Mouse (Mus musculus) neural tube, embryonic 12.5 days (tissue): ENCODE data around the gene Ifitm5. TPM values are rescaled to one million over a fixed set of nuclear protein-coding genes. Genes with fewer than 3 reads are reported as not detected.
"Not testable (repeated sequence)": the region's sequence is repeated elsewhere in the genome, so short reads cannot be mapped to it uniquely, and the experiment has no call there.

ENCODE experiments used
- ATAC-seq: fragments of 200-750 bp; cut with Nextera tagmentation; 2 replicates; pipeline ENCODE4 v1.8.0; 2017; ENCODE audit warnings: low read depth, mild to moderate bottlenecking, moderate TSS enrichment, moderate library complexity; ENCODE audit not compliant: low FRiP score
- H3K27ac ChIP-seq: fragments of 300-500 bp; sonication (generic); 2 replicates; pipeline ENCODE4 v1.5.1; 2016
- H3K27me3 ChIP-seq: fragments of 300-500 bp; sonication (generic); replicated peaks from 2 replicates; pipeline ENCODE4 v1.6.1; 2016; ENCODE audit warnings: mild to moderate bottlenecking
- H3K36me3 ChIP-seq: fragments of 300-500 bp; sonication (generic); 2 replicates; pipeline ENCODE4 v1.6.1; 2016; ENCODE audit warnings: mild to moderate bottlenecking
- H3K4me1 ChIP-seq: fragments of 300-500 bp; sonication (generic); 2 replicates; pipeline ENCODE4 v1.6.1; 2016
- H3K4me2 ChIP-seq: fragments of 300-500 bp; sonication (generic); replicated peaks from 2 replicates; pipeline ENCODE4 v1.6.1; 2016; ENCODE audit warnings: mild to moderate bottlenecking
- H3K4me3 ChIP-seq: fragments of 300-500 bp; sonication (generic); 2 replicates; pipeline ENCODE4 v1.5.1; 2016
- H3K9ac ChIP-seq: fragments of 300-500 bp; sonication (generic); 2 replicates; pipeline ENCODE4 v1.6.1; 2016; ENCODE audit warnings: mild to moderate bottlenecking
- H3K9me3 ChIP-seq: fragments of 300-500 bp; sonication (generic); 2 replicates; pipeline ENCODE4 v1.6.1; 2016; ENCODE audit warnings: mild to moderate bottlenecking
- WGBS: fragments of 180-500 bp; shearing (Covaris S2); methylation state at CpG from one replicate; pipeline ENCODE4 v1.1.7; 2016; 5-methylcytosine and 5-hydroxymethylcytosine counted together
- polyA plus RNA-seq: library from polyadenylated mRNA; unstranded; fragments of >200 nt; fragmentation: Nextera tagmentation; extraction: Ambion mirVana; gene quantifications from 2 replicates; pipeline ENCODE4 v1.2.1, GENCODE M21; 2016

Gene Ifitm5
- polyA plus RNA-seq, result 1.2 and 1.6 TPM in 2 replicates

- H3K9me3 ChIP-seq, result no peaks in the 10 kb centered on the region
- peaks cover 20% of the 10 kb centered on the region for H3K4me1 ChIP-seq
- ATAC-seq, result no peak
- peak within 1 kb of the TSS; percentile 1; the same call in 1 of the 2 replicates for H3K4me2 ChIP-seq
- no peak within 1 kb of the TSS for H3K27ac ChIP-seq
- WGBS, result 50% methylated on average over 16 of the region's 16 CpGs
- no peak within 1 kb of the TSS for H3K4me3 ChIP-seq
- H3K36me3 ChIP-seq, result peaks cover 11% of the 10 kb centered on the region
- no peaks in the 10 kb centered on the region for H3K27me3 ChIP-seq
- no peak within 1 kb of the TSS for H3K9ac ChIP-seq
Measured at GRCm38 (mm10) chr7:140949824-140950530, at the start of gene Ifitm5. TSS of gene Ifitm5 (minus strand) at chr7:140950291.

GRCm38 (mm10) chr7:140998853-140999700 lies 49.0 kb upstream of the Ifitm5 start:
- Histone ChIP-seq H3K36me3 (no peaks in the 10 kb centered on the region), H3K27ac (no peak overlapping the region), H3K9ac (no peak overlapping the region), H3K4me1 (no peaks in the 10 kb centered on the region), H3K4me3 (no peak overlapping the region), H3K9me3 (no peaks in the 10 kb centered on the region), H3K4me2 (no peak overlapping the region), H3K27me3 (no peaks in the 10 kb centered on the region)
- 91% methylated on average over 11 of the region's 11 CpGs for WGBS
- ATAC-seq, result no peak

GRCm38 (mm10) chr7:140997817-140998216 lies 47.7 kb upstream of the Ifitm5 start:
- no peaks in the 10 kb centered on the region for H3K4me1 ChIP-seq
- H3K4me3 ChIP-seq, result no peak overlapping the region
- no peak overlapping the region for H3K4me2 ChIP-seq
- WGBS, result 68% methylated on average over 1 of the region's 1 CpGs
- no peak for ATAC-seq
- H3K9ac ChIP-seq, result no peak overlapping the region
- no peak overlapping the region for H3K27ac ChIP-seq
- no peaks in the 10 kb centered on the region for H3K36me3 ChIP-seq
- H3K27me3 ChIP-seq, result no peaks in the 10 kb centered on the region
- no peaks in the 10 kb centered on the region for H3K9me3 ChIP-seq

- H3K4me2 ChIP-seq, result no peak overlapping the region
- no peak for ATAC-seq
Measured at GRCm38 (mm10) chr7:140991117-140991689, 41.1 kb upstream of the Ifitm5 start.

GRCm38 (mm10) chr7:140990622-140991021 lies 40.5 kb upstream of the Ifitm5 start:
- no peaks in the 10 kb centered on the region for H3K4me1 ChIP-seq
- no peak overlapping the region for H3K27ac ChIP-seq
- WGBS, result 68% methylated on average over 5 of the region's 5 CpGs
- no peaks in the 10 kb centered on the region for H3K9me3 ChIP-seq
- no peak overlapping the region for H3K4me3 ChIP-seq
- H3K4me2 ChIP-seq, result no peak overlapping the region
- ATAC-seq, result no peak
- no peak overlapping the region for H3K9ac ChIP-seq
- H3K27me3 ChIP-seq, result no peaks in the 10 kb centered on the region
- H3K36me3 ChIP-seq, result no peaks in the 10 kb centered on the region

More at GRCm38 (mm10) chr7:140991117-140991689, 41.1 kb upstream of the Ifitm5 start:
- 87% methylated on average over 14 of the region's 14 CpGs for WGBS
- no peaks in the 10 kb centered on the region for H3K27me3 ChIP-seq
- no peaks in the 10 kb centered on the region for H3K36me3 ChIP-seq
- H3K4me3 ChIP-seq, result no peak overlapping the region
- no peak overlapping the region for H3K9ac ChIP-seq
- H3K4me1 ChIP-seq, result no peaks in the 10 kb centered on the region
- no peak overlapping the region for H3K27ac ChIP-seq
- no peaks in the 10 kb centered on the region for H3K9me3 ChIP-seq

GRCm38 (mm10) chr7:140990185-140990584 lies 40.1 kb upstream of the Ifitm5 start:
- no peak overlapping the region for H3K27ac ChIP-seq
- no peaks in the 10 kb centered on the region for H3K36me3 ChIP-seq
- no peaks in the 10 kb centered on the region for H3K4me1 ChIP-seq
- H3K9me3 ChIP-seq, result no peaks in the 10 kb centered on the region
- no peak overlapping the region for H3K4me2 ChIP-seq
- ATAC-seq, result no peak
- WGBS, result 74% methylated on average over 6 of the region's 6 CpGs
- H3K27me3 ChIP-seq, result no peaks in the 10 kb centered on the region
- no peak overlapping the region for H3K9ac ChIP-seq
- H3K4me3 ChIP-seq, result no peak overlapping the region

DNA sequence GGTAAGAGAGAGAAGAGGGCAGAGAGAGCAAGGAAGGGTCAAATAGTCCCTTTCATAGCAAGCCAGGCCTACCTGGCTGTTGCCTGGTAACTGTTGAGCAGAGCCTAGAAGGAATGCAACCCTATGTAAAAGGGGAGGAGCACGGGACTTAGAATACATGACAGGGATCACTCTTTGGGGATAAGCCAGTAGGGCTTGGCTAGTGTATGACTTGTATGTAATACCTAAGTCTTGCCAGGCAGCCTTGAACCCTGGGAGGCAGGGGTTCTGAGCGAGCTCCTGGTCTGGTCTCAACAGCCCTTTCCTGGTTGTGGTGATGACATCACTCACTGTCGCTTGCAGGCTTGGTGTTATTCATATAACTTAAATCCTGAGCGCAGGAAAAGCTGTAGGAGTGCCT lies 38.9 kb upstream of the Ifitm5 start:
- no peak for ATAC-seq
- no peaks in the 10 kb centered on the region for H3K27me3 ChIP-seq
- H3K27ac ChIP-seq, result no peak overlapping the region
- H3K9me3 ChIP-seq, result no peaks in the 10 kb centered on the region
- H3K36me3 ChIP-seq, result no peaks in the 10 kb centered on the region
- H3K9ac ChIP-seq, result no peak overlapping the region
- WGBS, result 77% methylated on average over 4 of the region's 4 CpGs
- H3K4me3 ChIP-seq, result no peak overlapping the region
- no peak overlapping the region for H3K4me2 ChIP-seq
- H3K4me1 ChIP-seq, result no peaks in the 10 kb centered on the region

GRCm38 (mm10) chr7:140987182-140988138 lies 37.4 kb upstream of the Ifitm5 start:
- Histone ChIP-seq H3K9me3 (no peaks in the 10 kb centered on the region), H3K4me2 (no peak overlapping the region), H3K27me3 (no peaks in the 10 kb centered on the region), H3K36me3 (no peaks in the 10 kb centered on the region), H3K9ac (no peak overlapping the region), H3K4me1 (no peaks in the 10 kb centered on the region), H3K27ac (no peak overlapping the region), H3K4me3 (no peak overlapping the region)
- no peak for ATAC-seq
- 88% methylated on average over 17 of the region's 17 CpGs for WGBS

- 92% methylated on average over 7 of the region's 7 CpGs for WGBS
Measured at GRCm38 (mm10) chr7:140982971-140983370, 32.9 kb upstream of the Ifitm5 start.

GRCm38 (mm10) chr7:140981704-140982103 lies 31.6 kb upstream of the Ifitm5 start:
- ATAC-seq, result no peak
- H3K27me3 ChIP-seq, result no peaks in the 10 kb centered on the region
- H3K36me3 ChIP-seq, result no peaks in the 10 kb centered on the region
- H3K4me2 ChIP-seq, result no peak overlapping the region
- H3K9ac ChIP-seq, result no peak overlapping the region
- no peaks in the 10 kb centered on the region for H3K4me1 ChIP-seq
- no peaks in the 10 kb centered on the region for H3K9me3 ChIP-seq
- no peak overlapping the region for H3K27ac ChIP-seq
- WGBS, result 88% methylated on average over 8 of the region's 8 CpGs
- H3K4me3 ChIP-seq, result no peak overlapping the region

More at GRCm38 (mm10) chr7:140982971-140983370, 32.9 kb upstream of the Ifitm5 start:
- no peak for ATAC-seq
- H3K4me1 ChIP-seq, result no peaks in the 10 kb centered on the region
- no peak overlapping the region for H3K4me2 ChIP-seq
- no peak overlapping the region for H3K27ac ChIP-seq
- no peaks in the 10 kb centered on the region for H3K27me3 ChIP-seq
- H3K4me3 ChIP-seq, result no peak overlapping the region
- no peaks in the 10 kb centered on the region for H3K9me3 ChIP-seq
- H3K9ac ChIP-seq, result no peak overlapping the region
- H3K36me3 ChIP-seq, result no peaks in the 10 kb centered on the region

DNA sequence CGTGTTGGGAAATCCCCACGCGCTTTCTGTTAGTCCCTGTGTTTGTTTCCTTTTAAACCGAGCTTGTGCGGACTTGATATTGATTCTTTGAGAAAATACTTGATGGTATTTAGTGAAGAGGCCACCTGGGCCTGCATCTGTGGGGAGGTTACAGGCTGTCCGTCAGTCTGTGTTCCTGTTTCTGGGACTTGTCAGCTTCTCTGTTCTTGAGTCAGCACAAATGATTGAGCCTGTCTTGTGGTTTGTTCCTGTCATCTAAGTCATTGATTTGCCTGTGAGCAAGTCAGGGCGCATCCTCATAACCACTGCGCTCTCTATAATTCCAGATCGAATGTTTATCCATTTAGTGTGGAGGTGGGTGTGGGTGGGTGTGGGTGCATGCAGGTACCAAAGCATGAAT lies 26.6 kb upstream of the Ifitm5 start:
- H3K36me3 ChIP-seq, H3K27me3 ChIP-seq, H3K4me3 ChIP-seq, ATAC-seq, H3K27ac ChIP-seq, H3K4me2 ChIP-seq, H3K9ac ChIP-seq, H3K9me3 ChIP-seq: not testable (repeated sequence)
- 91% methylated on average over 9 of the region's 9 CpGs for WGBS
- peaks cover 15% of the 10 kb centered on the region; the same call in 1 of the 2 replicates for H3K4me1 ChIP-seq
